ENCODE assay signal across 13 mouse cellular contexts in genomic region chr10:27927266-27927665, GRCm38 (mm10).
"Had no signal": no experiment of that assay in that cellular context is flagged by ENCODE, and none has a peak within 500 bp of the region (broad histone marks: within the 10 kb centered on the region; RNA-seq: fewer than 3 reads in every experiment).

No protein-coding gene starts in this region.

- H3K27ac ChIP-seq: kidney, embryonic 15.5 days; limb, embryonic 10.5 days; liver, embryonic 15.5 days; lung, embryonic 15.5 days; neural tube, embryonic 13.5 days had no signal

- H3K9ac ChIP-seq: kidney, embryonic 15.5 days; liver, embryonic 15.5 days; lung, embryonic 15.5 days; neural tube, embryonic 13.5 days had no signal

- H3K4me3 ChIP-seq: kidney, embryonic 15.5 days; limb, embryonic 10.5 days; liver, embryonic 15.5 days; lung, embryonic 15.5 days; neural tube, embryonic 13.5 days had no signal

- H3K27me3 ChIP-seq: kidney, embryonic 15.5 days; liver, embryonic 15.5 days; lung, embryonic 15.5 days; neural tube, embryonic 13.5 days had no signal

- H3K36me3 ChIP-seq: kidney, embryonic 15.5 days; limb, embryonic 10.5 days; liver, embryonic 15.5 days; lung, embryonic 15.5 days; neural tube, embryonic 13.5 days had no signal

- DNase-seq: kidney, postnatal 14 days; lung, postnatal 14 days; retina, postnatal 1 day; right cerebral cortex, postnatal 4 days; spleen, adult 18-20 months; thymus, adult 18-20 months; thymus, postnatal 14 days had no signal

- H3K9me3 ChIP-seq: kidney, embryonic 15.5 days; limb, embryonic 10.5 days; liver, embryonic 15.5 days; lung, embryonic 15.5 days had no signal

- H3K4me2 ChIP-seq: kidney, embryonic 15.5 days; liver, embryonic 11.5 days; liver, embryonic 15.5 days; lung, embryonic 15.5 days; neural tube, embryonic 13.5 days had no signal

- H3K4me1 ChIP-seq: kidney, embryonic 15.5 days; limb, embryonic 10.5 days; liver, embryonic 15.5 days; lung, embryonic 15.5 days; neural tube, embryonic 13.5 days had no signal
